Mouse (Mus musculus) frontal cortex, postnatal 10 days (tissue): ENCODE data around the gene Nupr1.
A peak's percentile ranks its signal among the peaks of the same experiment; 100 is the strongest.

Experiments
- DNase-seq, 2 experiments: peaks; one replicate each; pipeline ENCODE4 v3.0.0; 2022; ENCODE audit warnings: low spot score in 2 of 2, mixed read lengths in 1 of 2

The Nupr1 gene

GRCm38 (mm10) chr7:126630824-126631518 lies at the start of gene Nupr1:
Nupr1 (minus strand) TSS chr7:126630861.
- DNase-seq = no peak

- no peak for DNase-seq
These were observed 49.0 kb upstream of the Nupr1 start for GRCm38 (mm10) chr7:126679683-126680082.

- DNase-seq = no peak
These were observed 48.1 kb upstream of the Nupr1 start for GRCm38 (mm10) chr7:126678545-126679341.

GRCm38 (mm10) chr7:126676631-126677220 lies 46.1 kb upstream of the Nupr1 start:
- DNase-seq = no peak

- no peak for DNase-seq
These were observed 45.5 kb upstream of the Nupr1 start, which contains the start of gene Sult1a1 for GRCm38 (mm10) chr7:126676207-126676606. Sult1a1 (minus strand) TSS chr7:126676432.

- DNase-seq = no peak
These were observed 44.4 kb upstream of the Nupr1 start for GRCm38 (mm10) chr7:126675104-126675503.

- DNase-seq = no peak
These were observed 41.5 kb upstream of the Nupr1 start for GRCm38 (mm10) chr7:126672111-126672510.

GRCm38 (mm10) chr7:126670152-126670551 lies 39.5 kb upstream of the Nupr1 start:
- no peak for DNase-seq

- DNase-seq = no peak
These were observed 37.8 kb upstream of the Nupr1 start for GRCm38 (mm10) chr7:126668452-126668851.

- no peak for DNase-seq
These were observed 36.9 kb upstream of the Nupr1 start for GRCm38 (mm10) chr7:126667495-126668090.

- no peak for DNase-seq
These were observed 34.6 kb upstream of the Nupr1 start for GRCm38 (mm10) chr7:126665269-126665668.

GRCm38 (mm10) chr7:126663646-126664045 lies 33.0 kb upstream of the Nupr1 start:
- DNase-seq = no peak

GRCm38 (mm10) chr7:126659771-126660170 lies 29.1 kb upstream of the Nupr1 start:
- no peak for DNase-seq

GRCm38 (mm10) chr7:126657522-126657921 lies 26.9 kb upstream of the Nupr1 start:
- no peak for DNase-seq

- no peak for DNase-seq
These were observed 25.0 kb upstream of the Nupr1 start for GRCm38 (mm10) chr7:126655695-126656094.

- DNase-seq = no peak
These were observed 23.3 kb upstream of the Nupr1 start for GRCm38 (mm10) chr7:126653991-126654390.

- no peak for DNase-seq
These were observed 20.2 kb upstream of the Nupr1 start for GRCm38 (mm10) chr7:126650852-126651251.

GRCm38 (mm10) chr7:126649231-126650051 lies 18.8 kb upstream of the Nupr1 start, which contains the start of gene Sgf29:
Sgf29 (plus strand) TSS chr7:126649309.
- DNase-seq = peak; percentile 86 to 91

GRCm38 (mm10) chr7:126648486-126648885 lies 17.8 kb upstream of the Nupr1 start:
- no peak for DNase-seq

GRCm38 (mm10) chr7:126645708-126646107 lies 15.0 kb upstream of the Nupr1 start:
- no peak for DNase-seq

- no peak for DNase-seq
These were observed 14.3 kb upstream of the Nupr1 start for GRCm38 (mm10) chr7:126644914-126645313.
